Mouse (Mus musculus) lung, postnatal 0 days (tissue): ENCODE results near the gene Selenom.

ENCODE experiments used
- CTCF ChIP-seq: IDR thresholded peaks from 2 replicates; pipeline ENCODE4 v1.5.1; 2016; ENCODE audit warnings: antibody characterized with exemption, mild to moderate bottlenecking
- EP300 ChIP-seq: IDR thresholded peaks from 2 replicates; pipeline ENCODE4 v1.6.1; 2016; ENCODE audit warnings: antibody characterized with exemption, mild to moderate bottlenecking, control low read depth

DNA sequence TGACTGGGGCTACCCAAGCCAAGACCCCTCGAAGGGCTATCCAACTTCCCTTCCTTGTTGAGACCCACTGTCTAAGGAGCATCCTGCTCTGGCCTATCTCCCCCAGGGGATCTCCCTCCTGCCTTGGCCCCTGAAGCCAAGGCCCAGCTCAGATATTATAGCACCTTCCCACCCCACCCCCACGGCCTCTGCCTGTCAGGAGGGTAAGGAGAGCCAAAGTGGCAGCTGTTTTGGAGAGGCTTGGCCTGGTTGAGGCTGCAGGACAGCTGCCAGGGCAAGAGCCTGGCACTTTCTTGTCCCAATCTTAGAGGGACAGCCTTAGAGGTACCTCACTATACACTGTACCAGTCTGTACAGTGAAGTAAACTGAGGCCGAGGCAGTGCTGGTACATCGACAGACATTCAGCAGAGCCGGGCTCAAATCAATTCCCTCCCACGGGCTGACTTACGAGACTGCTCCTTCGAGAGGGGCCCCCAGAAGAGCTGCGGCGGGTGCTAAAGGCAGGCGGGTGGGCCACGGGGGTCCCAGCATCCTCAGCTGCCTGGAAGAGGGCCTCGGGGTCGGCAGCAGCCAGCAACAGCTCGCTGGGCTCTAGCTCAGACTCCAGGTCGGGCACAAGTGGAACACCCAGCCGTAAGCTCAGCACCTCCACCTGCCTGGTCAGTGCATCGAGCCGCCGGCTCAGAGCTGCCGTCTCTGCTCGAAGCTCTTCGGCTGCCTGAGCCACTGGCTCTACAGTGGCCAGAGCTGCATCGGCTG, 12.7 kb downstream of the Selenom start:
- TF ChIP-seq CTCF (no peak), EP300 (no peak)
